Mouse (Mus musculus) lung, embryonic 14.5 days (tissue): ENCODE measurements at regions not wholly inside any gene's neighbourhood (a gene's known extent, or its start where the extent isn't known, plus 50 kb on each side); places are given as distances from the start of the nearest gene placed in this dataset.
A peak's percentile ranks its signal among the peaks of the same experiment; 100 is the strongest.

Experiments
- ATAC-seq: fragments of 200-750 bp; cut with Nextera tagmentation; 2 replicates; pipeline ENCODE4 v1.8.0; 2017; ENCODE audit warnings: mild to moderate bottlenecking, moderate TSS enrichment, moderate library complexity; ENCODE audit not compliant: insufficient read depth
- DNase-seq: peaks from one replicate; pipeline ENCODE4 v3.0.0-alpha.2; 2015
- H3K27ac ChIP-seq: fragments of 300-500 bp; sonication (generic); 2 replicates; pipeline ENCODE4 v1.5.1; 2014; ENCODE audit warnings: low read depth, mild to moderate bottlenecking, moderate library complexity
- H3K27me3 ChIP-seq: fragments of 300-500 bp; sonication (generic); 2 replicates; pipeline ENCODE4 v1.6.1; 2014; ENCODE audit warnings: low read length, control low read depth; ENCODE audit not compliant: insufficient read depth
- H3K36me3 ChIP-seq: fragments of 300-500 bp; sonication (generic); 2 replicates; pipeline ENCODE4 v1.6.1; 2014; ENCODE audit warnings: control low read depth; ENCODE audit not compliant: insufficient read depth
- H3K4me1 ChIP-seq: fragments of 300-500 bp; sonication (generic); 2 replicates; pipeline ENCODE4 v1.6.1; 2014; ENCODE audit warnings: antibody characterized with exemption, control low read depth; ENCODE audit not compliant: insufficient read depth
- H3K4me2 ChIP-seq: fragments of 300-500 bp; sonication (generic); 2 replicates; pipeline ENCODE4 v1.6.1; 2014; ENCODE audit warnings: mild to moderate bottlenecking
- H3K4me3 ChIP-seq: fragments of 300-500 bp; sonication (generic); 2 replicates; pipeline ENCODE4 v1.5.1; 2014; ENCODE audit warnings: low read depth, low read length
- H3K9ac ChIP-seq: fragments of 300-500 bp; sonication (generic); 2 replicates; pipeline ENCODE4 v1.6.1; 2014
- H3K9me3 ChIP-seq: fragments of 300-500 bp; sonication (generic); 2 replicates; pipeline ENCODE4 v1.6.1; 2016; ENCODE audit warnings: low read depth, low read length, control low read depth
- CTCF ChIP-seq: IDR thresholded peaks from 2 replicates; pipeline ENCODE4 v1.5.1; 2016; ENCODE audit warnings: antibody characterized with exemption, low read depth
- WGBS: fragments of 180-500 bp; shearing (Covaris S2); extraction: QIAGEN DNeasy Blood & Tissue Kit; methylation state at CpG from one replicate; pipeline ENCODE4 v1.1.7; 2014; 5-methylcytosine and 5-hydroxymethylcytosine counted together

DNA sequence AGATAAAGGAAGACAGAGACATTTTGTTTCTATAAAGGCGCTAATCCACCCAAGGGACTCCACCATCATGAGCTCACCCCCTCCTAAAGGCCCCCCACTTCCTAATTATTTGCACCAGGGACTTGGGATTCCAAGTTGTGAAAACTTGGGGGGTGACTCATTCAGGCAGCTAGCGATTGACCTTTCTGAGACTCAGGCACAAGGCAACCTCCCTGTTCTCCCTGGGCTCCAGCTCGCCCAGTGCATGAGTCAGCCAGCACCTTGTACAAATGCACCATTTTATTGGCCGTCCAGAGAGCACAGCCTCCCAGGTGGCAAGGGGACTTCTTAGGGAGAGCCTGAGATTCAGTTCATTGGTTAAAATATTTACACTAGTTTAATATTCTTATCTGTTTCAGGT lies 78.0 kb upstream of the Dio3 start:
- no peak for DNase-seq
- H3K4me3 ChIP-seq: no peak overlapping the region
- H3K9ac ChIP-seq: no peak overlapping the region
- no peak for ATAC-seq
- H3K36me3 ChIP-seq: no peaks in the 10 kb centered on the region
- H3K27ac ChIP-seq: no peak overlapping the region
- TF ChIP-seq CTCF: no peak
- no peaks in the 10 kb centered on the region for H3K9me3 ChIP-seq
- 86% methylated on average over 4 of the region's 4 CpGs for WGBS
- no peak overlapping the region for H3K4me2 ChIP-seq
- no peaks in the 10 kb centered on the region for H3K27me3 ChIP-seq
- H3K4me1 ChIP-seq: no peaks in the 10 kb centered on the region

GRCm38 (mm10) chr12:110203271-110204014 lies 75.4 kb upstream of the Dio3 start:
- Histone ChIP-seq H3K9me3 (no peaks in the 10 kb centered on the region), H3K4me2 (no peak overlapping the region), H3K4me3 (no peak overlapping the region), H3K4me1 (no peaks in the 10 kb centered on the region), H3K27ac (no peak overlapping the region), H3K9ac (no peak overlapping the region), H3K36me3 (no peaks in the 10 kb centered on the region), H3K27me3 (no peaks in the 10 kb centered on the region)
- WGBS: 44% methylated on average over 13 of the region's 13 CpGs
- TF ChIP-seq CTCF: no peak
- peak; percentile 39 for DNase-seq
- 0 out of 2 replicates have a peak, but pooled peaks have one; percentile 40 for ATAC-seq

GRCm38 (mm10) chr12:110204246-110204989 lies 74.5 kb upstream of the Dio3 start:
- TF ChIP-seq CTCF: no peak
- H3K4me2 ChIP-seq: no peak overlapping the region
- no peaks in the 10 kb centered on the region for H3K4me1 ChIP-seq
- H3K9me3 ChIP-seq: no peaks in the 10 kb centered on the region
- H3K27me3 ChIP-seq: no peaks in the 10 kb centered on the region
- no peak overlapping the region for H3K27ac ChIP-seq
- H3K9ac ChIP-seq: no peak overlapping the region
- H3K36me3 ChIP-seq: no peaks in the 10 kb centered on the region
- ATAC-seq: no peak
- DNase-seq: no peak
- WGBS: 51% methylated on average over 6 of the region's 6 CpGs
- no peak overlapping the region for H3K4me3 ChIP-seq

DNA sequence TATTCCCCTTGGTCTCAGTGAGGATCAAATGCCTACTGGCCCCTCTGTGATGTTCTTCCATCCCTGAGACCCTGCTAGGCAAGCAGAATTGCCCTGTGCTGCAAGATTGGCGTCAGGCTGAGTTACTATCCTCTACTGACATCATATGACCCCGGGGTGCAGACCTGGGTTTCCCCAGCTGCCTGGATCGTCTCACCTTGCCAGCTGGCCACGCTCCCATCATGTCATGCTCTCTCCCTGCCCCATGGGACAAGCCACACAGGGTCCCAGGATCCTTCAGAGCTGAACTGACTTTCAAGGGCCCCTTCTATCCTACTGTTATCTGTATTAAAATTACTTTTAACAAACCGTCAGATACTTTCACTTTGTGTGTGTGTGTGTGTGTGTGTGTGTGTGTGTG lies 72.6 kb upstream of the Dio3 start:
- Histone ChIP-seq H3K27me3 (no peaks in the 10 kb centered on the region), H3K4me2 (no peak overlapping the region), H3K9ac (no peak overlapping the region), H3K27ac (no peak overlapping the region), H3K4me3 (no peak overlapping the region), H3K36me3 (no peaks in the 10 kb centered on the region), H3K9me3 (no peaks in the 10 kb centered on the region), H3K4me1 (no peaks in the 10 kb centered on the region)
- no peak for TF ChIP-seq CTCF
- no peak for DNase-seq
- no peak for ATAC-seq
- 30% methylated on average over 5 of the region's 5 CpGs for WGBS

DNA sequence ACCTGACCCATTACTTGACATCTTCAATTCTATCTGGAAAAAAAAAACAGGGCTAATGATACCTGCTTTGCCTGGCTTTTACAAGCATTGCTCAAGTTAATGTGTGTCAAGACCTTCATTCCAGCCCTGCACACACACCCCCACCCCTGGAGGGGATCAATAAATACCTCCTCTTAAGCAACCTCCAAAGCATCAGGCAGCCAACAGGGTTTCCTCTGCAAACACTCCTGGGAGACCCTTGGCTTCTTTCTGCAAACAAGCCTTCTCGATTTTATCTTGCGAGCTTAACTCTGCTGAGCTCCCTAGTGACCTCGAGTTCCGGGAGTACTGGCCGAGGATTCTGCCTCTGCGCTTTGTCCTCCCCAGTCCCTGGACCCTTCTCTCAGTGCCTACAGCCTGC lies 72.1 kb upstream of the Dio3 start:
- ATAC-seq (no peak), DNase-seq (no peak)
- Histone ChIP-seq H3K4me3 (no peak overlapping the region), H3K36me3 (no peaks in the 10 kb centered on the region), H3K9ac (no peak overlapping the region), H3K4me2 (no peak overlapping the region), H3K4me1 (no peaks in the 10 kb centered on the region), H3K27me3 (no peaks in the 10 kb centered on the region), H3K9me3 (no peaks in the 10 kb centered on the region), H3K27ac (no peak overlapping the region)
- TF ChIP-seq CTCF: no peak
- 10% methylated on average over 6 of the region's 6 CpGs for WGBS

GRCm38 (mm10) chr12:110207246-110207852 lies 71.5 kb upstream of the Dio3 start:
- Histone ChIP-seq H3K9ac (no peak overlapping the region), H3K4me2 (no peak overlapping the region), H3K4me3 (no peak overlapping the region), H3K27me3 (no peaks in the 10 kb centered on the region), H3K9me3 (no peaks in the 10 kb centered on the region), H3K36me3 (no peaks in the 10 kb centered on the region), H3K4me1 (no peaks in the 10 kb centered on the region), H3K27ac (no peak overlapping the region)
- no peak for TF ChIP-seq CTCF
- DNase-seq (no peak), ATAC-seq (no peak)
- WGBS: 34% methylated on average over 9 of the region's 9 CpGs

DNA sequence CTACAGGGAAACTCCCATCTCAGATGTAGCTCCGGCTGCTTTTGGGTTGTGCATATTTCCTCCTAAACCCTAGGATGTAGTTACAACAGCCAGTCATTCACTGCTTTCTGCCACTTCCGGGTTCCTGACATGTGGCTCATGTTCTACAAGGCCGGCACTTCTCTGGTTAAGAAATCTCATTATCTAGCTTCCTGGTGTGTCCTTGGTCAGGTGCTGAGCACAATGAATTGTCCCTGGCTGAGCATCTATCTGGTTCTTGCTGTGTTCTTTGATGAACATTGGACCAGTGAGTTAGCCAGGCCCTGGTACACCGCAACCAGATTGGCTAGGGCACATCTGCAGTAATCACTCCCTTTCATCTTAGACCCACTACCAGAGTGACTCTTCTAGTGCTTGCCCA lies 66.2 kb upstream of the Dio3 start:
- Histone ChIP-seq H3K27me3 (no peaks in the 10 kb centered on the region), H3K27ac (no peak overlapping the region)
- WGBS: 74% methylated on average over 4 of the region's 4 CpGs

More for the DNA sequence above, 66.2 kb upstream of the Dio3 start:
- H3K4me2 ChIP-seq: no peak overlapping the region
- H3K9me3 ChIP-seq: no peaks in the 10 kb centered on the region
- no peaks in the 10 kb centered on the region for H3K36me3 ChIP-seq
- ATAC-seq (no peak), DNase-seq (no peak)
- H3K4me3 ChIP-seq: no peak overlapping the region
- no peak overlapping the region for H3K9ac ChIP-seq
- no peak for TF ChIP-seq CTCF
- no peaks in the 10 kb centered on the region for H3K4me1 ChIP-seq
